Mouse (Mus musculus) liver, postnatal 0 days (tissue): ENCODE results near the gene Zfp770.

Source experiments
- CTCF ChIP-seq: sonication (generic); IDR thresholded peaks from 2 replicates; pipeline ENCODE4 v1.5.1; 2016; ENCODE audit warnings: antibody characterized with exemption, low read depth
- EP300 ChIP-seq: IDR thresholded peaks from 2 replicates; pipeline ENCODE4 v1.6.1; 2016; ENCODE audit warnings: antibody characterized with exemption, low read depth, mild to moderate bottlenecking

DNA sequence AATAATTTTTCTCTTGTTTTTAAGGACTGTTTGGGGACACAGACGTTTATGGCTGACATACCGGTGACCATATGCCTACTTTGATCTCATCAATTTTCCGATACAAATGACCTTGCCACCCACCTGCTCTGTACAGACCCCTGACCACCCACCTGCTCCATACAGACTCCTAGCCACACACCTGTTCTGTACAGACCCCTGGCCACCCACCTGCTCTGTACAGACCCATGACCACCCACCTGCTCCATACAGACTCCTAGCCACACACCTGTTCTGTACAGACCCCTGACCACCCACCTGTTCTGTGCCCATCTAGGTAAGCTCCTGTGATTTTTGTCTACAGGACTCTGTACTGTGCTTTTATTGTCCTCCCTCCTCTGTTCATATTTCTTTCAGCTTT lies 34.3 kb upstream of the Zfp770 start:
- TF ChIP-seq CTCF (no peak), EP300 (no peak)
